Mouse (Mus musculus) myocyte (in vitro differentiated cells): ENCODE results near the gene Ppara. TPM values are rescaled to one million over a fixed set of nuclear protein-coding genes. Genes with fewer than 3 reads are reported as not detected.
A peak's percentile ranks its signal among the peaks of the same experiment; 100 is the strongest.

ENCODE experiments used
- H3K27me3 ChIP-seq: one replicate; pipeline ENCODE4 v1.6.1; 2011; ENCODE audit not compliant: control insufficient read depth, insufficient read depth, insufficient read length
- H3K36me3 ChIP-seq: one replicate; pipeline ENCODE4 v1.6.1; 2011; ENCODE audit not compliant: control insufficient read depth, insufficient read depth
- H3K4me2 ChIP-seq: one replicate; pipeline ENCODE4 v1.6.1; 2011; ENCODE audit warnings: low read depth, control low read depth
- H3K4me3 ChIP-seq: one replicate; pipeline ENCODE4 v1.5.1; 2011; ENCODE audit warnings: mild to moderate bottlenecking, control low read depth, moderate library complexity
- H3K79me2 ChIP-seq: one replicate; pipeline ENCODE4 v1.6.1; 2011; ENCODE audit not compliant: control insufficient read depth, insufficient read depth
- H3ac ChIP-seq: one replicate; pipeline ENCODE4 v1.6.1; 2011; ENCODE audit not compliant: control insufficient read depth, insufficient read length
- CEBPB ChIP-seq: IDR thresholded peaks from 2 replicates; pipeline ENCODE4 v1.6.1; 2011; ENCODE audit warnings: mild to moderate bottlenecking, moderate library complexity; ENCODE audit not compliant: poor library complexity, insufficient read depth, severe bottlenecking
- E2F4 ChIP-seq: IDR thresholded peaks from one replicate; pipeline ENCODE4 v1.6.1; 2011; ENCODE audit warnings: mild to moderate bottlenecking, control low read depth, moderate library complexity; ENCODE audit not compliant: insufficient read depth
- MAX ChIP-seq: IDR thresholded peaks from one replicate; pipeline ENCODE4 v1.6.1; 2011; ENCODE audit warnings: low read depth, mild to moderate bottlenecking, control low read depth
- MYOD1 ChIP-seq, 3 experiments: IDR thresholded peaks; one replicate each; pipeline ENCODE4 v1.6.1; 2011; ENCODE audit warnings: control low read depth in 2 of 3, low read depth in 2 of 3, mild to moderate bottlenecking in 2 of 3, moderate library complexity in 1 of 3; ENCODE audit not compliant: insufficient read length in 2 of 3, control insufficient read depth in 1 of 3
- MYOG ChIP-seq, 3 experiments: IDR thresholded peaks; one replicate each; pipeline ENCODE4 v1.6.1; 2011; ENCODE audit warnings: control low read depth in 2 of 3, low read depth in 2 of 3, mild to moderate bottlenecking in 2 of 3; ENCODE audit not compliant: insufficient read length in 2 of 3, control insufficient read depth in 1 of 3, insufficient read depth in 1 of 3
- POLR2A ChIP-seq: IDR thresholded peaks from one replicate; pipeline ENCODE4 v1.6.1; 2011; ENCODE audit warnings: low read depth, mild to moderate bottlenecking, control low read depth, moderate library complexity; ENCODE audit not compliant: insufficient read length
- POLR2AphosphoS2 ChIP-seq: IDR thresholded peaks from one replicate; pipeline ENCODE4 v1.6.1; 2011; ENCODE audit warnings: low read depth, control low read depth; ENCODE audit not compliant: insufficient read length
- REST ChIP-seq: IDR thresholded peaks from one replicate; pipeline ENCODE4 v1.6.1; 2011; ENCODE audit warnings: mild to moderate bottlenecking, control low read depth, moderate library complexity; ENCODE audit not compliant: insufficient read depth, insufficient read length
- SRF ChIP-seq: IDR thresholded peaks from one replicate; pipeline ENCODE4 v1.6.1; 2011; ENCODE audit warnings: low read depth; ENCODE audit not compliant: control insufficient read depth, insufficient read length
- TCF12 ChIP-seq: IDR thresholded peaks from one replicate; pipeline ENCODE4 v1.6.1; 2011; ENCODE audit warnings: mild to moderate bottlenecking, control low read depth; ENCODE audit not compliant: poor library complexity, insufficient read depth, severe bottlenecking
- TCF3 ChIP-seq: IDR thresholded peaks from one replicate; pipeline ENCODE4 v1.6.1; 2011; ENCODE audit warnings: low read depth, control low read depth; ENCODE audit not compliant: insufficient read length
- USF1 ChIP-seq: IDR thresholded peaks from one replicate; pipeline ENCODE4 v1.6.1; 2011; ENCODE audit warnings: low read depth, mild to moderate bottlenecking, control low read depth, moderate library complexity
- polyA plus RNA-seq: library from polyadenylated mRNA; unstranded; fragments of >200 nt; fragmentation: generic; extraction: Trizol; gene quantifications from one replicate; pipeline ENCODE4 v1.2.1, GENCODE M21; 2012; ENCODE audit warnings: missing spikeins

Gene Ppara
- polyA plus RNA-seq, 1 experiment: 0.12 TPM

- H3K79me2 ChIP-seq: no peaks in the 10 kb centered on the region
These were observed 17.8 kb upstream of the Ppara start for GRCm38 (mm10) chr15:85717008-85717407.

DNA sequence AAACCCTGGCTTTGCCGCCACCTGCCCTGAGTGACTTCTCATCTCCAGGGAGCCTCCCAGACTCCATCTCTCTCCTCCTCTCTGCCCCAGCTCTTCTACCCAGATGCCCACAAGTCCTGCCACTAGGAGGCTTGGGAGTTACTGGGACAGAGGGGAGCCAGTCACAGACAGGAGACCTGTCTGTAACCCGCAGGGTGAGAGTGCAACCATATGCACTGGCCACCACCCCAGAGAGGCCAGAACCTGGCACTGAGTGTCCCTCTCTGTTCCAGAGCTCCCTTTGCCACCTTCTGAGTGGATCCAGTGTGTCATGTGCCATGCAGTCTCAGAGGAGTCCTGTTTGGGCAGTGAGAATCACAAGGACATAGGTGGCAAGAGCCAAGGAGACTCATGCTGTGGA is 17.0 kb upstream of the Ppara start:
- no peaks in the 10 kb centered on the region for H3K79me2 ChIP-seq
- no peak overlapping the region for H3K4me2 ChIP-seq
- peaks cover 57% of the 10 kb centered on the region for H3K27me3 ChIP-seq
- no peak overlapping the region for H3K4me3 ChIP-seq
- H3K36me3 ChIP-seq: no peaks in the 10 kb centered on the region
- H3ac ChIP-seq: no peak overlapping the region
- TF ChIP-seq SRF (no peak), MAX (no peak), TCF3 (no peak), CEBPB (no peak), POLR2A (no peak), POLR2AphosphoS2 (no peak), TCF12 (no peak), REST (no peak), MYOG (IDR thresholded peaks at IDR 0.05; ENCODE audit: control insufficient read depth in 1 of 3, insufficient read depth in 1 of 3, insufficient read length in 2 of 3, low read depth in 2 of 3) (no peak), USF1 (no peak), E2F4 (no peak), MYOD1 (IDR thresholded peaks at IDR 0.05; ENCODE audit: control insufficient read depth in 1 of 3, insufficient read length in 2 of 3, low read depth in 2 of 3) (no peak)

More at GRCm38 (mm10) chr15:85717008-85717407, 17.8 kb upstream of the Ppara start:
- Histone ChIP-seq H3K36me3 (no peaks in the 10 kb centered on the region), H3K4me3 (no peak overlapping the region), H3K4me2 (no peak overlapping the region), H3ac (no peak overlapping the region), H3K27me3 (peaks cover 51% of the 10 kb centered on the region)
- TF ChIP-seq POLR2A (no peak), REST (no peak)

DNA sequence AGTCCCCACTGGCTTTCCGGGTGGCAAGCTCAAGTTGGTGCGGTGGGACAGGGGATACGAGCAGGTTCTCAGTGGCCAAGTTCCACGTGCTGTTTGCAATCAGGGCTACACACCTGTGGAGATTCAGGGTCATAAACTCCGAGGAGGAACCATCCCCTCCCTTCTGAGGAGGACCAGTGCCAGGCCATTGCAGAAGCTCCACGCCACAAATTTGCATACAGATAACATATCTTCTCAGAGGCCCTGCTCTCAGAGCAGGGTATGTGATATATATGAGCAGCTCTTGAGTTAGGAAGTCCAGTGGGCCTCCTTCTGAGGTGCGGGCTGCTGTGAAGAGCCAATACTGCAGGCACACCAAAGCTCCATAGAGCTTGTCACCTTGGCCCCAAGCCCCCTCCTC is 15.8 kb upstream of the Ppara start:
- no peak overlapping the region for H3K4me2 ChIP-seq
- no peak overlapping the region for H3K4me3 ChIP-seq
- no peak overlapping the region for H3ac ChIP-seq
- TF ChIP-seq MAX: no peak
- TF ChIP-seq TCF12: no peak
- no peak for TF ChIP-seq POLR2AphosphoS2
- TF ChIP-seq POLR2A: no peak
- no peak for TF ChIP-seq USF1
- TF ChIP-seq REST: no peak
- no peak for TF ChIP-seq TCF3
- TF ChIP-seq E2F4: no peak
- TF ChIP-seq SRF: no peak
- TF ChIP-seq MYOD1 (IDR thresholded peaks at IDR 0.05; ENCODE audit: control insufficient read depth in 1 of 3, insufficient read length in 2 of 3, low read depth in 2 of 3): no peak
- TF ChIP-seq CEBPB: no peak
- TF ChIP-seq MYOG (IDR thresholded peaks at IDR 0.05; ENCODE audit: control insufficient read depth in 1 of 3, insufficient read depth in 1 of 3, insufficient read length in 2 of 3, low read depth in 2 of 3): no peak
- H3K36me3 ChIP-seq: no peaks in the 10 kb centered on the region
- H3K79me2 ChIP-seq: no peaks in the 10 kb centered on the region
- peaks cover 66% of the 10 kb centered on the region for H3K27me3 ChIP-seq

- Histone ChIP-seq H3K4me2 (no peak overlapping the region), H3K36me3 (no peaks in the 10 kb centered on the region), H3K4me3 (no peak overlapping the region), H3K27me3 (peaks cover 80% of the 10 kb centered on the region), H3K79me2 (no peaks in the 10 kb centered on the region), H3ac (no peak overlapping the region)
- TF ChIP-seq POLR2A (no peak), MYOD1 (IDR thresholded peaks at IDR 0.05; ENCODE audit: control insufficient read depth in 1 of 3, insufficient read length in 2 of 3, low read depth in 2 of 3) (peak in 1 of 3 experiments; percentile 51), TCF3 (peak; percentile 51), MYOG (IDR thresholded peaks at IDR 0.05; ENCODE audit: control insufficient read depth in 1 of 3, insufficient read depth in 1 of 3, insufficient read length in 2 of 3, low read depth in 2 of 3) (peak; percentile 29 to 88 (median 41)), POLR2AphosphoS2 (no peak)
These were observed 14.4 kb upstream of the Ppara start for GRCm38 (mm10) chr15:85720366-85720841.

DNA sequence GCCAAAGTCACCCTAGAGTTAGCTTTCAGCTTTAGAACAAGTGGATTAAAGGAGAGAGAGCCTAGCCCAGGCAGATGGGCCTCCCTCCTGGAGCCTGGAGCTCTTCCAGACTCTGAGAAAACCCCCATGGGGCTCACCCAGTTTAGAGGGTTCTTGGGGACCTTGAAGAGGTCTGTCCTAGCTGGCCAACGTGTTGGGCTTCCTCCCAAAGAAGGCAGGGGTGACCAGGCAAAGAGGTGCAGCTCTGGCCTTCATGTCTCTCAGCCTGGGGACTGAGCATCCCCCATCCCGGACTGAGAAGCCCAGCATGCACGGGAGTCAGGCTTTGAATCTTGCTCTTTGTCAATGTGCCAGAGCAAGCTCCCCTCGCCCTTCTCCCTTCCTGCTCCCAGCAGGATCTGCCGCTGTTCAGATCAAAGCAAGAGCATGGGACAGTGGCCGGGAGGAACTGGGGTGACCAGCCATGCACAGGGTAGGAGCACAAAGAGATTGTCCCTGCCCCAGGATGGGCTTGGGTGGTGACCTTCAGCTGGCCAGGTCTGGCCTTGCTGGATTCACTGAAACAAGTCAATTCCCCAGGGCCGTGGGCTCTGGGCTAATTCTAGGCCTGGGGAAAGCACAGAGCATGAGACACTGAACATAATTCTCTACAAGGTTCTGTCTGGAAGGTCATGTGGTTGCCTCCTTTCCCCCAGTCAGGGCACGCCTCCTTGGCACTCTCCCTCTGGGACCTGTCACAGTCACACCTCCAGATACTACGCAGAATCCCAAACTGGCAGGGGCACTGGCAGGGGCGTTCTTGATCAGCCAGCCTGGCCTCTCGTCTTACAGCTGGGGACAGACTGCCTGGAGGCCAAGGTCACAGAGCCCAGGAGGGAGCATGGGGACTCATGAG is 10.3 kb upstream of the Ppara start:
- TF ChIP-seq MYOD1 (IDR thresholded peaks at IDR 0.05; ENCODE audit: control insufficient read depth in 1 of 3, insufficient read length in 2 of 3, low read depth in 2 of 3) (no peak), POLR2AphosphoS2 (no peak), CEBPB (no peak), MYOG (IDR thresholded peaks at IDR 0.05; ENCODE audit: control insufficient read depth in 1 of 3, insufficient read depth in 1 of 3, insufficient read length in 2 of 3, low read depth in 2 of 3) (no peak), TCF12 (no peak), MAX (no peak), REST (no peak), SRF (no peak), POLR2A (no peak), TCF3 (no peak), E2F4 (no peak), USF1 (no peak)
- H3ac ChIP-seq: no peak overlapping the region
- H3K4me2 ChIP-seq: no peak overlapping the region
- H3K79me2 ChIP-seq: no peaks in the 10 kb centered on the region
- H3K36me3 ChIP-seq: no peaks in the 10 kb centered on the region
- no peak overlapping the region for H3K4me3 ChIP-seq
- peaks cover 90% of the 10 kb centered on the region for H3K27me3 ChIP-seq
